Mouse (Mus musculus): ENCODE data around the gene Sorl1. TPM values are rescaled to one million over a fixed set of nuclear protein-coding genes. Genes with fewer than 3 reads are reported as not detected.

Sorl1 gene
- polyA plus RNA-seq, 1 experiment from 2014 or later, result 1.0 TPM

- no peaks in the 10 kb centered on the region for H3K27me3 ChIP-seq
- no peak overlapping the region for H3K27ac ChIP-seq
- H3K4me1 ChIP-seq (replicated peaks), result no peaks in the 10 kb centered on the region
- 58% methylated on average over 4 of the region's 4 CpGs for WGBS (ENCODE audit: insufficient replicate concordance)
- H3K36me3 ChIP-seq, result no peaks in the 10 kb centered on the region
- DNase-seq (no peak), ATAC-seq (ENCODE audit: low read depth) (no peak)
- no peak overlapping the region for H3K9ac ChIP-seq
- no peak overlapping the region for H3K4me3 ChIP-seq (replicated peaks)
- no peak overlapping the region for H3K4me2 ChIP-seq
- H3K9me3 ChIP-seq (replicated peaks), result no peaks in the 10 kb centered on the region
Measured at GRCm38 (mm10) chr9:42148036-42148435, 23.9 kb upstream of the Sorl1 start.

GRCm38 (mm10) chr9:42146463-42146862 lies 22.4 kb upstream of the Sorl1 start:
- no peaks in the 10 kb centered on the region for H3K36me3 ChIP-seq

GRCm38 (mm10) chr9:42141549-42142210 lies 17.6 kb upstream of the Sorl1 start:
- Histone ChIP-seq H3K9ac (no peak overlapping the region), H3K4me3 (replicated peaks) (no peak overlapping the region), H3K27ac (no peak overlapping the region), H3K4me1 (replicated peaks) (no peaks in the 10 kb centered on the region), H3K36me3 (no peaks in the 10 kb centered on the region), H3K27me3 (no peaks in the 10 kb centered on the region), H3K4me2 (no peak overlapping the region), H3K9me3 (replicated peaks) (no peaks in the 10 kb centered on the region)
- WGBS (ENCODE audit: insufficient replicate concordance), result 54% methylated on average over 6 of the region's 6 CpGs
- ATAC-seq (ENCODE audit: low read depth), result no peak
- no peak for DNase-seq

More at GRCm38 (mm10) chr9:42146463-42146862, 22.4 kb upstream of the Sorl1 start:
- DNase-seq (no peak), ATAC-seq (ENCODE audit: low read depth) (no peak)
- H3K9me3 ChIP-seq (replicated peaks), result no peaks in the 10 kb centered on the region
- no peaks in the 10 kb centered on the region for H3K4me1 ChIP-seq (replicated peaks)
- no peaks in the 10 kb centered on the region for H3K27me3 ChIP-seq
- WGBS (ENCODE audit: insufficient replicate concordance), result 62% methylated on average over 2 of the region's 2 CpGs
- H3K27ac ChIP-seq, result no peak overlapping the region
- no peak overlapping the region for H3K4me2 ChIP-seq
- H3K4me3 ChIP-seq (replicated peaks), result no peak overlapping the region
- no peak overlapping the region for H3K9ac ChIP-seq

GRCm38 (mm10) chr9:42138248-42138858 lies 14.3 kb upstream of the Sorl1 start:
- H3K4me3 ChIP-seq (replicated peaks), result no peak overlapping the region
- DNase-seq (no peak), ATAC-seq (ENCODE audit: low read depth) (no peak)

GRCm38 (mm10) chr9:42137578-42137977 lies 13.5 kb upstream of the Sorl1 start:
- ATAC-seq (ENCODE audit: low read depth) (no peak), DNase-seq (no peak)
- Histone ChIP-seq H3K4me2 (no peak overlapping the region), H3K27me3 (no peaks in the 10 kb centered on the region), H3K4me1 (replicated peaks) (no peaks in the 10 kb centered on the region), H3K36me3 (no peaks in the 10 kb centered on the region), H3K9ac (no peak overlapping the region), H3K27ac (no peak overlapping the region), H3K4me3 (replicated peaks) (no peak overlapping the region), H3K9me3 (replicated peaks) (no peaks in the 10 kb centered on the region)
- WGBS (ENCODE audit: insufficient replicate concordance), result 52% methylated on average over 5 of the region's 5 CpGs

More at GRCm38 (mm10) chr9:42138248-42138858, 14.3 kb upstream of the Sorl1 start:
- Histone ChIP-seq H3K27ac (no peak overlapping the region), H3K27me3 (no peaks in the 10 kb centered on the region), H3K9me3 (replicated peaks) (no peaks in the 10 kb centered on the region), H3K4me1 (replicated peaks) (no peaks in the 10 kb centered on the region), H3K4me2 (no peak overlapping the region), H3K36me3 (no peaks in the 10 kb centered on the region), H3K9ac (no peak overlapping the region)
- 42% methylated on average over 4 of the region's 4 CpGs for WGBS (ENCODE audit: insufficient replicate concordance)

- Histone ChIP-seq H3K4me3 (replicated peaks) (no peak overlapping the region), H3K27ac (no peak overlapping the region), H3K36me3 (no peaks in the 10 kb centered on the region), H3K4me2 (no peak overlapping the region), H3K4me1 (replicated peaks) (no peaks in the 10 kb centered on the region), H3K9me3 (replicated peaks) (no peaks in the 10 kb centered on the region), H3K9ac (no peak overlapping the region), H3K27me3 (no peaks in the 10 kb centered on the region)
- 68% methylated on average over 13 of the region's 13 CpGs for WGBS (ENCODE audit: insufficient replicate concordance)
- ATAC-seq (ENCODE audit: low read depth) (no peak), DNase-seq (no peak)
Measured at GRCm38 (mm10) chr9:42130793-42131760, 7.0 kb upstream of the Sorl1 start.

- H3K4me3 ChIP-seq (replicated peaks), result no peak overlapping the region
- no peak overlapping the region for H3K27ac ChIP-seq
- no peak overlapping the region for H3K4me2 ChIP-seq
- ATAC-seq (ENCODE audit: low read depth) (no peak), DNase-seq (no peak)
- 38% methylated on average over 5 of the region's 5 CpGs for WGBS (ENCODE audit: insufficient replicate concordance)
- H3K36me3 ChIP-seq, result no peaks in the 10 kb centered on the region
- peaks cover 20% of the 10 kb centered on the region for H3K27me3 ChIP-seq
- H3K4me1 ChIP-seq (replicated peaks), result no peaks in the 10 kb centered on the region
- no peak overlapping the region for H3K9ac ChIP-seq
- no peaks in the 10 kb centered on the region for H3K9me3 ChIP-seq (replicated peaks)
Measured at GRCm38 (mm10) chr9:42127983-42128382, 3.9 kb upstream of the Sorl1 start.

- H3K4me1 ChIP-seq (replicated peaks), result no peaks in the 10 kb centered on the region
- H3K36me3 ChIP-seq, result no peaks in the 10 kb centered on the region
- no peaks in the 10 kb centered on the region for H3K9me3 ChIP-seq (replicated peaks)
- H3K4me3 ChIP-seq (replicated peaks), result no peak overlapping the region
- no peak overlapping the region for H3K9ac ChIP-seq
- WGBS (ENCODE audit: insufficient replicate concordance), result 62% methylated on average over 9 of the region's 9 CpGs
- H3K27ac ChIP-seq, result no peak overlapping the region
- no peak overlapping the region for H3K4me2 ChIP-seq
- DNase-seq (no peak), ATAC-seq (ENCODE audit: low read depth) (no peak)
- peaks cover 36% of the 10 kb centered on the region for H3K27me3 ChIP-seq
Measured at GRCm38 (mm10) chr9:42125262-42125982, 1.3 kb upstream of the Sorl1 start.

GRCm38 (mm10) chr9:42123204-42123603 lies 893 bp downstream of the Sorl1 start:
- Histone ChIP-seq H3K4me1 (replicated peaks) (no peaks in the 10 kb centered on the region), H3K36me3 (no peaks in the 10 kb centered on the region), H3K4me3 (replicated peaks) (peak overlapping the region; percentile 60), H3K9ac (peak overlapping the region; percentile 52; the same call in 1 of the 2 replicates), H3K27me3 (peaks cover 36% of the 10 kb centered on the region), H3K9me3 (replicated peaks) (no peaks in the 10 kb centered on the region), H3K4me2 (peak overlapping the region; percentile 75), H3K27ac (no peak overlapping the region)
- no peak for DNase-seq
- WGBS (ENCODE audit: insufficient replicate concordance), result 26% methylated on average over 11 of the region's 11 CpGs
- no peak for ATAC-seq (ENCODE audit: low read depth)

GRCm38 (mm10) chr9:42122441-42122840 lies 1.7 kb downstream of the Sorl1 start:
- no peak overlapping the region for H3K4me2 ChIP-seq

More at GRCm38 (mm10) chr9:42122441-42122840, 1.7 kb downstream of the Sorl1 start:
- no peak overlapping the region for H3K9ac ChIP-seq
- peaks cover 36% of the 10 kb centered on the region for H3K27me3 ChIP-seq
- H3K4me1 ChIP-seq (replicated peaks), result no peaks in the 10 kb centered on the region
- DNase-seq (no peak), ATAC-seq (ENCODE audit: low read depth) (no peak)
- H3K27ac ChIP-seq, result no peak overlapping the region
- no peaks in the 10 kb centered on the region for H3K9me3 ChIP-seq (replicated peaks)
- no peaks in the 10 kb centered on the region for H3K36me3 ChIP-seq
- WGBS (ENCODE audit: insufficient replicate concordance), result 65% methylated on average over 6 of the region's 6 CpGs
- H3K4me3 ChIP-seq (replicated peaks), result no peak overlapping the region
